Mouse (Mus musculus): ENCODE data around the gene Gm49320. TPM values are rescaled to one million over a fixed set of nuclear protein-coding genes. Genes with fewer than 3 reads are reported as not detected.

The Gm49320 gene
- polyA plus RNA-seq, 1 experiment from 2014 or later, result 0.53 TPM

- Histone ChIP-seq H3K27ac (replicated peaks in 1 of 2; ENCODE audit: control insufficient read depth in 1 of 2, insufficient read depth in 1 of 2, low read depth in 2 of 2, low read length in 2 of 2) (no peak overlapping the region), H3K9ac (ENCODE audit: low read length) (no peak overlapping the region), H3K4me2 (ENCODE audit: low read length) (no peak overlapping the region), H3K36me3 (ENCODE audit: control insufficient read depth, insufficient read depth, low read length) (no peaks in the 10 kb centered on the region), H3K27me3 (ENCODE audit: control insufficient read depth, insufficient read depth, low read length) (peaks cover 38% of the 10 kb centered on the region; the same call in 1 of the 2 replicates), H3K4me1 (ENCODE audit: control insufficient read depth in 2 of 2, insufficient read depth in 2 of 2, low read length in 2 of 2) (peaks cover 3 to 6% of the 10 kb centered on the region in 2 experiments; a peak in 3 of 4 replicates), H3K9me3 (ENCODE audit: control insufficient read depth, low read length) (no peaks in the 10 kb centered on the region), H3K4me3 (ENCODE audit: control insufficient read depth in 1 of 2, insufficient read depth in 1 of 2, low read depth in 1 of 2, low read length in 2 of 2) (no peak overlapping the region)
- no peak for ATAC-seq (ENCODE audit: insufficient number of reproducible peaks, insufficient read depth, low FRiP score, low read depth)
- 79% methylated on average over 4 of the region's 4 CpGs for WGBS
These were observed 10.7 kb upstream of the Gm49320 start for GRCm38 (mm10) chr8:4227919-4228318.

- H3K4me3 ChIP-seq (ENCODE audit: control insufficient read depth in 1 of 2, insufficient read depth in 1 of 2, low read depth in 1 of 2, low read length in 2 of 2), result no peak overlapping the region
- H3K4me1 ChIP-seq (ENCODE audit: control insufficient read depth in 2 of 2, insufficient read depth in 2 of 2, low read length in 2 of 2), result peaks cover 3 to 6% of the 10 kb centered on the region in 2 experiments; a peak in 3 of 4 replicates
- no peaks in the 10 kb centered on the region for H3K36me3 ChIP-seq (ENCODE audit: control insufficient read depth, insufficient read depth, low read length)
- H3K9me3 ChIP-seq (ENCODE audit: control insufficient read depth, low read length), result no peaks in the 10 kb centered on the region
- H3K4me2 ChIP-seq (ENCODE audit: low read length), result no peak overlapping the region
- H3K27ac ChIP-seq (replicated peaks in 1 of 2; ENCODE audit: control insufficient read depth in 1 of 2, insufficient read depth in 1 of 2, low read depth in 2 of 2, low read length in 2 of 2), result no peak overlapping the region
- ATAC-seq (ENCODE audit: insufficient number of reproducible peaks, insufficient read depth, low FRiP score, low read depth), result no peak
- H3K27me3 ChIP-seq (ENCODE audit: control insufficient read depth, insufficient read depth, low read length), result peaks cover 35% of the 10 kb centered on the region; the same call in 1 of the 2 replicates
- H3K9ac ChIP-seq (ENCODE audit: low read length), result no peak overlapping the region
- 52% methylated on average over 5 of the region's 5 CpGs for WGBS
These were observed 8.9 kb upstream of the Gm49320 start for GRCm38 (mm10) chr8:4229784-4230183.

GRCm38 (mm10) chr8:4230612-4231351 lies 7.9 kb upstream of the Gm49320 start:
- no peak overlapping the region for H3K4me2 ChIP-seq (ENCODE audit: low read length)
- H3K27me3 ChIP-seq (ENCODE audit: control insufficient read depth, insufficient read depth, low read length), result peaks cover 31% of the 10 kb centered on the region; the same call in 1 of the 2 replicates
- ATAC-seq (ENCODE audit: insufficient number of reproducible peaks, insufficient read depth, low FRiP score, low read depth), result no peak
- H3K9ac ChIP-seq (ENCODE audit: low read length), result no peak overlapping the region
- H3K36me3 ChIP-seq (ENCODE audit: control insufficient read depth, insufficient read depth, low read length), result no peaks in the 10 kb centered on the region
- H3K9me3 ChIP-seq (ENCODE audit: control insufficient read depth, low read length), result no peaks in the 10 kb centered on the region
- H3K4me3 ChIP-seq (ENCODE audit: control insufficient read depth in 1 of 2, insufficient read depth in 1 of 2, low read depth in 1 of 2, low read length in 2 of 2), result no peak overlapping the region
- WGBS, result 49% methylated on average over 10 of the region's 10 CpGs
- peaks cover 3 to 6% of the 10 kb centered on the region in 2 experiments; a peak in 3 of 4 replicates for H3K4me1 ChIP-seq (ENCODE audit: control insufficient read depth in 2 of 2, insufficient read depth in 2 of 2, low read length in 2 of 2)
- no peak overlapping the region for H3K27ac ChIP-seq (replicated peaks in 1 of 2; ENCODE audit: control insufficient read depth in 1 of 2, insufficient read depth in 1 of 2, low read depth in 2 of 2, low read length in 2 of 2)

GRCm38 (mm10) chr8:4237814-4238433 lies 741 bp upstream of the Gm49320 start:
- H3K36me3 ChIP-seq (ENCODE audit: control insufficient read depth, insufficient read depth, low read length), result peaks cover 29% of the 10 kb centered on the region
- peak overlapping the region; percentile 80 for H3K9ac ChIP-seq (ENCODE audit: low read length)
- WGBS, result 17% methylated on average over 15 of the region's 15 CpGs
- H3K27ac ChIP-seq (replicated peaks in 1 of 2; ENCODE audit: control insufficient read depth in 1 of 2, insufficient read depth in 1 of 2, low read depth in 2 of 2, low read length in 2 of 2), result peak overlapping the region; percentile 93 to 97
- peak overlapping the region; percentile 67 to 72 for H3K4me3 ChIP-seq (ENCODE audit: control insufficient read depth in 1 of 2, insufficient read depth in 1 of 2, low read depth in 1 of 2, low read length in 2 of 2)
- no peaks in the 10 kb centered on the region for H3K9me3 ChIP-seq (ENCODE audit: control insufficient read depth, low read length)
- peaks cover 14 to 17% of the 10 kb centered on the region in 2 experiments for H3K4me1 ChIP-seq (ENCODE audit: control insufficient read depth in 2 of 2, insufficient read depth in 2 of 2, low read length in 2 of 2)
- peak overlapping the region; percentile 76 for H3K4me2 ChIP-seq (ENCODE audit: low read length)
- ATAC-seq (ENCODE audit: insufficient number of reproducible peaks, insufficient read depth, low FRiP score, low read depth), result 0 out of 2 replicates have a peak, but pooled peaks have one; percentile 0
- no peaks in the 10 kb centered on the region for H3K27me3 ChIP-seq (ENCODE audit: control insufficient read depth, insufficient read depth, low read length)

- WGBS, result 10% methylated on average over 19 of the region's 19 CpGs
- Histone ChIP-seq H3K36me3 (ENCODE audit: control insufficient read depth, insufficient read depth, low read length) (peaks cover 43% of the 10 kb centered on the region), H3K4me2 (ENCODE audit: low read length) (peak overlapping the region; percentile 79), H3K9me3 (ENCODE audit: control insufficient read depth, low read length) (no peaks in the 10 kb centered on the region), H3K27ac (replicated peaks in 1 of 2; ENCODE audit: control insufficient read depth in 1 of 2, insufficient read depth in 1 of 2, low read depth in 2 of 2, low read length in 2 of 2) (peak overlapping the region; percentile 9 to 93), H3K4me1 (ENCODE audit: control insufficient read depth in 2 of 2, insufficient read depth in 2 of 2, low read length in 2 of 2) (peaks cover 14 to 17% of the 10 kb centered on the region in 2 experiments), H3K4me3 (ENCODE audit: control insufficient read depth in 1 of 2, insufficient read depth in 1 of 2, low read depth in 1 of 2, low read length in 2 of 2) (peak overlapping the region; percentile 69 to 72), H3K27me3 (ENCODE audit: control insufficient read depth, insufficient read depth, low read length) (no peaks in the 10 kb centered on the region), H3K9ac (ENCODE audit: low read length) (peak overlapping the region; percentile 78)
- no peak for ATAC-seq (ENCODE audit: insufficient number of reproducible peaks, insufficient read depth, low FRiP score, low read depth)
These were observed 677 bp downstream of the Gm49320 start for GRCm38 (mm10) chr8:4239193-4239890.

GRCm38 (mm10) chr8:4245061-4245460 lies 6.4 kb downstream of the Gm49320 start:
- Histone ChIP-seq H3K4me1 (ENCODE audit: control insufficient read depth in 2 of 2, insufficient read depth in 2 of 2, low read length in 2 of 2) (peaks cover 11 to 14% of the 10 kb centered on the region in 2 experiments), H3K4me3 (ENCODE audit: control insufficient read depth in 1 of 2, insufficient read depth in 1 of 2, low read depth in 1 of 2, low read length in 2 of 2) (no peak overlapping the region), H3K27ac (replicated peaks in 1 of 2; ENCODE audit: control insufficient read depth in 1 of 2, insufficient read depth in 1 of 2, low read depth in 2 of 2, low read length in 2 of 2) (no peak overlapping the region), H3K9ac (ENCODE audit: low read length) (no peak overlapping the region), H3K9me3 (ENCODE audit: control insufficient read depth, low read length) (no peaks in the 10 kb centered on the region), H3K4me2 (ENCODE audit: low read length) (no peak overlapping the region), H3K27me3 (ENCODE audit: control insufficient read depth, insufficient read depth, low read length) (no peaks in the 10 kb centered on the region), H3K36me3 (ENCODE audit: control insufficient read depth, insufficient read depth, low read length) (peaks cover 83% of the 10 kb centered on the region)
- ATAC-seq (ENCODE audit: insufficient number of reproducible peaks, insufficient read depth, low FRiP score, low read depth), result no peak
- WGBS, result 90% methylated on average over 5 of the region's 5 CpGs

- no peaks in the 10 kb centered on the region for H3K9me3 ChIP-seq (ENCODE audit: control insufficient read depth, low read length)
- peaks cover 8 to 10% of the 10 kb centered on the region in 2 experiments; a peak in 3 of 4 replicates for H3K4me1 ChIP-seq (ENCODE audit: control insufficient read depth in 2 of 2, insufficient read depth in 2 of 2, low read length in 2 of 2)
- no peak overlapping the region for H3K4me2 ChIP-seq (ENCODE audit: low read length)
- no peak overlapping the region for H3K9ac ChIP-seq (ENCODE audit: low read length)
- H3K27ac ChIP-seq (replicated peaks in 1 of 2; ENCODE audit: control insufficient read depth in 1 of 2, insufficient read depth in 1 of 2, low read depth in 2 of 2, low read length in 2 of 2), result no peak overlapping the region
- H3K36me3 ChIP-seq (ENCODE audit: control insufficient read depth, insufficient read depth, low read length), result peaks cover 77% of the 10 kb centered on the region
- no peaks in the 10 kb centered on the region for H3K27me3 ChIP-seq (ENCODE audit: control insufficient read depth, insufficient read depth, low read length)
- no peak for ATAC-seq (ENCODE audit: insufficient number of reproducible peaks, insufficient read depth, low FRiP score, low read depth)
- no peak overlapping the region for H3K4me3 ChIP-seq (ENCODE audit: control insufficient read depth in 1 of 2, insufficient read depth in 1 of 2, low read depth in 1 of 2, low read length in 2 of 2)
- 88% methylated on average over 13 of the region's 13 CpGs for WGBS
These were observed 7.1 kb downstream of the Gm49320 start for GRCm38 (mm10) chr8:4245737-4246136.

Data from heart, embryonic 14.5 days (tissue).